28 mouse cellular contexts compared by ENCODE assay signal in the genomic region with DNA sequence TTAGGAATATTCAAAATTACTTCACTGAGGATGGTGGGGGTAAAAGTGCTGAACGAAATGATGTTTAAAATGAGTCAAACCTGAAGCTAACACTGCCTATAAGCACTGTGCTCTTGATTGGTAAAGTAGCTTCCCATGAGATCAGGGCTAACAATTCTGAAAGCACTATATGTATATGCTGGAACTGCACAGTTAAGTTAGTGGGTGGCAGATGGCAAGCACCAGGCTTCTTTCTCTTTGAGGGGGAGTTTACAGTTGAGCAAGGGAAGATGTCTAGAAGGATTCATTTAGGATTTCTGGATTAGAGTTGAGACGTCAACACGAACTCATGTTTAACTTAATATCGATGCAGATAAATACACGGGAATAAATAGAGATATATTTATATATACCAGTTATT.
DNase-seq lines count a peak whose midpoint lies in the region; ATAC-seq and TF ChIP-seq lines count a peak whose summit lies in the region.
"Had no signal": no experiment of that assay in that cellular context is flagged by ENCODE, and none has a peak within 500 bp of the region (broad histone marks: within the 10 kb centered on the region; RNA-seq: fewer than 3 reads in every experiment).

No protein-coding gene starts in this region.

- H3K4me1 ChIP-seq in heart, embryonic 12.5 days (replicated peaks): peaks cover 10% of the 10 kb centered on the region
- no peaks in the 10 kb centered on the region; the same call in 1 of the 2 replicates for H3K4me1 ChIP-seq in liver, postnatal 0 days (ENCODE audit: insufficient read depth)
- H3K4me1 ChIP-seq: embryonic facial prominence, embryonic 12.5 days had no signal

- no peak for DNase-seq in frontal cortex, postnatal 25 days (ENCODE audit: low spot score in 2 of 2)
- DNase-seq in heart, adult 11 months: peak; percentile 66
- DNase-seq in left cerebral cortex, postnatal 36 days (ENCODE audit: low spot score in 2 of 2): peak; percentile 13 to 14
- no peak for DNase-seq in left cerebral cortex, adult 11 months (ENCODE audit: low spot score)
- DNase-seq in brain, adult 2 months (ENCODE audit: low read depth, low spot score): peak; percentile 69
- DNase-seq in liver, postnatal 0 days: no peak
- DNase-seq: adrenal gland, adult 8-10 months; adrenal gland, postnatal 25 days; cerebellum, adult 11 months; cerebellum, adult 2 months; cerebellum, adult 9-11 months; cerebellum, postnatal 25 days; forebrain, postnatal 0 days; gastrocnemius, adult 2 months; gastrocnemius, postnatal 14 days; heart, adult 18-20 months; heart, postnatal 14 days; heart, postnatal 4 days had no signal

- H3K9ac ChIP-seq in heart, embryonic 12.5 days: no peak overlapping the region
- H3K9ac ChIP-seq in liver, postnatal 0 days (replicated peaks): no peak overlapping the region
- H3K9ac ChIP-seq: embryonic facial prominence, embryonic 12.5 days; embryonic facial prominence, embryonic 15.5 days; forebrain, postnatal 0 days; heart, embryonic 13.5 days; hindbrain, embryonic 14.5 days had no signal

- no peaks in the 10 kb centered on the region for H3K27me3 ChIP-seq in heart, embryonic 12.5 days (replicated peaks)
- H3K27me3 ChIP-seq in liver, postnatal 0 days (ENCODE audit: insufficient read depth, low read length): no peaks in the 10 kb centered on the region
- H3K27me3 ChIP-seq: embryonic facial prominence, embryonic 12.5 days; embryonic facial prominence, embryonic 15.5 days; heart, embryonic 13.5 days had no signal

- H3K4me3 ChIP-seq in heart, embryonic 12.5 days: no peak overlapping the region
- no peak overlapping the region for H3K4me3 ChIP-seq in liver, postnatal 0 days (ENCODE audit: low read depth, low read length)
- H3K4me3 ChIP-seq: embryonic facial prominence, embryonic 12.5 days; embryonic facial prominence, embryonic 15.5 days; gastrocnemius, adult 2 months; heart, embryonic 13.5 days had no signal

- no peak for TF ChIP-seq CTCF in liver, postnatal 0 days (IDR thresholded peaks at IDR 0.05; ENCODE audit: low read depth)

- no peak for TF ChIP-seq EP300 in liver, postnatal 0 days (IDR thresholded peaks at IDR 0.05; ENCODE audit: low read depth)

- H3K36me3 ChIP-seq in heart, embryonic 12.5 days: no peaks in the 10 kb centered on the region
- no peaks in the 10 kb centered on the region for H3K36me3 ChIP-seq in liver, postnatal 0 days (replicated peaks; ENCODE audit: insufficient read depth, low read length)
- H3K36me3 ChIP-seq: embryonic facial prominence, embryonic 12.5 days; embryonic facial prominence, embryonic 15.5 days; heart, embryonic 13.5 days had no signal

- H3K9me3 ChIP-seq in heart, embryonic 12.5 days (replicated peaks): no peaks in the 10 kb centered on the region
- no peaks in the 10 kb centered on the region for H3K9me3 ChIP-seq in liver, postnatal 0 days (ENCODE audit: low read length)
- H3K9me3 ChIP-seq: embryonic facial prominence, embryonic 12.5 days; embryonic facial prominence, embryonic 15.5 days; heart, embryonic 13.5 days had no signal

- WGBS in heart, embryonic 12.5 days: 87% methylated on average over 5 of the region's 5 CpGs
- WGBS in liver, postnatal 0 days (ENCODE audit: insufficient replicate concordance): 80% methylated on average over 5 of the region's 5 CpGs

- no peak overlapping the region for H3K27ac ChIP-seq in heart, embryonic 12.5 days (ENCODE audit: poor library complexity, severe bottlenecking)
- no peak overlapping the region for H3K27ac ChIP-seq in liver, postnatal 0 days (ENCODE audit: low read depth)
- H3K27ac ChIP-seq: embryonic facial prominence, embryonic 12.5 days; embryonic facial prominence, embryonic 15.5 days; gastrocnemius, adult 2 months; heart, embryonic 13.5 days; hindbrain, embryonic 14.5 days; hindbrain, postnatal 0 days had no signal

- peak; percentile 93 for ATAC-seq in frontal cortex, adult (ENCODE audit: low TSS enrichment)
- ATAC-seq in heart, embryonic 12.5 days (ENCODE audit: insufficient number of reproducible peaks, low FRiP score): no peak
- ATAC-seq in liver, postnatal 0 days: no peak
- ATAC-seq: activated CD4-positive, CD25-positive, alpha-beta regulatory T cell, adult 4 months; forebrain, embryonic 14.5 days; forebrain, postnatal 0 days; hindbrain, postnatal 0 days; inflammation-experienced regulatory T-cells, adult 6 months had no signal

- intact Hi-C loops in left cerebral cortex, postnatal 36 days (cut with DNase I): no loop called here

- H3K4me2 ChIP-seq in heart, embryonic 12.5 days: no peak overlapping the region
- H3K4me2 ChIP-seq in liver, postnatal 0 days (ENCODE audit: low read depth, low read length): no peak overlapping the region
- H3K4me2 ChIP-seq: embryonic facial prominence, embryonic 12.5 days; embryonic facial prominence, embryonic 15.5 days; heart, embryonic 13.5 days; hindbrain, embryonic 14.5 days had no signal

Comparison
In these comparisons a context has a peak if more than half of its experiments do, and no peak if none do; other contexts are left out.
1. DNase-seq: peak in heart, adult 11 months (single experiment), left cerebral cortex, postnatal 36 days (2 of 2) and brain, adult 2 months (single experiment); none in frontal cortex, postnatal 25 days (0 of 2), left cerebral cortex, adult 11 months (single experiment) and liver, postnatal 0 days (single experiment).